Mouse (Mus musculus) testis, postnatal 10 days (tissue): ENCODE results near the gene Ldlrap1.

Experiments
- DNase-seq: peaks from one replicate; pipeline ENCODE4 v3.0.0; 2021; ENCODE audit warnings: low spot score

The Ldlrap1 gene

GRCm38 (mm10) chr4:134775234-134775944 lies 7.6 kb upstream of the Ldlrap1 start:
- no peak for DNase-seq

- DNase-seq: no peak
Observed at GRCm38 (mm10) chr4:134774126-134774525, 6.3 kb upstream of the Ldlrap1 start.

DNA sequence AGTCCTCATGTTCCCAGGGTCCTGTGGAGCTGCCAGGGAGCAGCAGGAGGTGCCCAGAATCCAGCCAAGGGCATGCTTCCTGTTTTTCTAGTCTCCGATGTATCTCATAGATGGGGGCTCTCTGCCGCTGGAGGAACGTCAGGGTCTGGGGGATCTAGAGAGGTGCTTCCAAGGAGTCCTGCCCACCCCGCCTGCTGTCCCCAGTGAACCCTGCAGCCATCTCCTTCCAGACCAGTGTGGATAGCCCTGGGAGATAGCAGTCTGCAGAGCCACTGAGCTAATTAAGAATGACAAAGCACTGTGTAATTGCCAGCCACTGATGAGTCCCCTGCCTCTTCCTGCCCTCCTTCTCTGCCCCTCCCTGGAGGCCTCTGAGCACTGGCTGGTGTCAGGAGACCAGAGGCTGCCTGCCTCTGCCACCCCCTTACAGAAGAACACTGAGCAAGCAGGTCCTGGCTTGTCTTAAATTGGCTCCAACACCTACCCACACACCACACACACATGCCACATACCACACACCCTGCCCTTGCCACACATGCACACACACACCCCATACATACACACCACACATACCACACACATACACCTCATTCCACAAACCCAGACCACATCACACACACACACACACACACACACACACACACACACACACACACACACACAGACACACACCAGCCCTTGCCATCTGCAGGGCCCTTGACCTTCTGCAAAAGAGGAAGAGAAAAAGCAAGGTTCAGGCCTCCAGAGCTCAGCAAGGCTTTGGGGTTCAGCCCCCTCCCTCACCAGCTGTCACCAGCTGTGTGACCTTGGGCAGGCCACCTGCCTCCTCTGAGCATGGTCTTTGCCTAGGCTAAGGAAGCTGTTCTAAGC lies 5.2 kb upstream of the Ldlrap1 start:
- no peak for DNase-seq

DNA sequence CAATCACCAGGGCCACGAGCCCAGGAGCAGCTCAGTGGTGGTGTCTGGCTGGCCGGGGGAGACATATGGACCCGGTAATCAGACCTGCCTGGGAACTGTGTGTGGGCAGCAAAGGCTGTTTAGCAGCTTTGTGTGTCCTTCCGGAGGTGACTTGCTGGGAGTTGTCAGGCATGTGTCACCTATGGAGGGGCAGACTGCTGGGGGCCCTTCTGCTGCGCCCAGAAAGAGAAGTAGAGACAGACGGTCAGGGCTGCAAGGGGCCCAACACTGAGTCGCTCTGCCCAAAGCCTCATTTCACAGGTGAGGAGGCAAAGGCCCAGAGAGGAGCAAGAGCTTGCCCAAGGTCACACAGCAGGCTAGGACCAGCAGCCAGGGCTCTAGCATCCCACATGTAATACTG lies 2.1 kb upstream of the Ldlrap1 start:
- no peak for DNase-seq

DNA sequence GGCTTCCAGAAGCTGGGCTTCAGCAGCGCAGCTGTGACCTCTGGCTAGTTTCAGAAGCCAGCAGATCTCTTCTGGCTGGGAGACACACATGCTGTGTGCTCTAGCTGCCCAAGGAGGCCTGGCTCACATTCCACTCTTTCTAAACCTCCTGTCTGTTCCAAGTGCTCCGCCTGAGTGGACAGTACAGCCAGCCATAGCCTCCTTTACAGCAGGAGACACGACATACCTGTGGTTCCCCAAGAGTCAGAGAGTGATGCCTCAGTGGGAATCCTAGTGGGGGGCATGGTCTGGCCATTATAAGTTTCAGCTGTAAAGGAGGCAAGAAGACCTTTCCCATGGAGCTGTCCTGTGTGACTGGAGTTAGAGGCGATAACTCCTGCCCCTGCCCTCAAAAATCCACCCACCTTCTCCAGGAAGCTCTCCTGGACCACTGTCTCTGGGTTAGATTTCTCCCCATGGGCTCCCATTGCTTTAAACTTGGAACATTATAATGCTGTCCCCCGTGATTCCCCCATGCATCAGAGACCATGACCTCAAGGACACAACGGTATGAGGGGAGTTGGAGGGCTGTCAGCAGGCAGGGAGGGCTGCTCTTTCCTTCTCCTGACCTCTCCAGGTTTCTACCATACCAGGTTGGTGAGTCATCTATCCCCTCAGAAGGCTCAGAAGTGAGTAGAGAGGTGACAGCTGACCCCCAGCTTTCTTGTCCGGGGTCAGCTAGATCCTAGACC lies 1.4 kb upstream of the Ldlrap1 start:
- DNase-seq: no peak

GRCm38 (mm10) chr4:134768226-134768888 lies 533 bp upstream of the Ldlrap1 start:
- DNase-seq: no peak

DNA sequence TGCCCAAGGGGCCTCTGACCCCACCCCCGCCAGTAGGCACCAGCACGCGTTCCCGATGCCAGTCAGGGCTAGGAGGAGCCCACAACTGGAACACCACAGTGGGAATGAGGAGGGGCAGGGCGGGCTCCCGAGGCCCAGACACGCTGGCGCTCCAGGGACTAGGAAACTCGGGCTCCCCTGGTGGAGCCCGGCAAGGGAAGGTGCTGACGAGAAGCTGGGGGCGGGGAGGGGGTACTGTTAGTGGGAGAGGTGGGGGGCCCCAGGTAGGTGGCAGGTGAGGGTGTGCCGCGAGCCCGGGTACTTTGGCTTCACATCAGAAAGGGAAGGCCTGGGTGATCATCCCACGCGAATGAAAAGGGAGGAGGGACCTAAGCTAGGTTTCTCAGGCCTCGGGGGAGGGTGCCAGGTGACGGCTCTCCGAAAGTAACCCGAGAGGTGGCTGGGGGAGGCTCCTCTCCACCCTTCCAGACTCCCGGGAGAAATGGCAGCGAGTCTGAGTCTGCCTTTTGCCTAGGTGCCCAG lies 859 bp downstream of the Ldlrap1 start:
- peak; percentile 71 for DNase-seq

GRCm38 (mm10) chr4:134766277-134766676 lies 1.5 kb downstream of the Ldlrap1 start:
- DNase-seq: no peak

GRCm38 (mm10) chr4:134764333-134764732 lies 3.5 kb downstream of the Ldlrap1 start:
- no peak for DNase-seq

- DNase-seq: no peak
Observed at GRCm38 (mm10) chr4:134762360-134762759, 5.5 kb downstream of the Ldlrap1 start.

DNA sequence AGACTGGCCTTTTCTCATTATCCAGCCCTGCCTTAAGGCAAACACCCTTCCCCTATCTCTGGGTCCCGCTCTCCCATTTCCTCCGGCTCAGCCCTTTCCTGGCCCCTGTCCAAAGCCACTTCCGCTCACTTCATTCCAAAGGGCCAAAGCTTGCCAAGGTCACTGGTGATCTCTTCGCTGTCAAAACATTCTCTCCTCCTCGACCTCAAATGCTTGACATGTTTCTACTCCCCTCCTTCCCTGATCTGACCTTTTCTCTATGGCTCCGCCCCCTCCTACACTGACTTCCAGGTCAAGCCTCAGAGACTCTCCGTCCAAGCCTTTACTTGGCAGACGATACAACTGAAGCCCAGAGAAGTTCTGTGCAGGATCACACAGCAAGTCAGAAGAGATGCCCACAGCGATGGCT lies 7.0 kb downstream of the Ldlrap1 start:
- DNase-seq: peak; percentile 79

DNA sequence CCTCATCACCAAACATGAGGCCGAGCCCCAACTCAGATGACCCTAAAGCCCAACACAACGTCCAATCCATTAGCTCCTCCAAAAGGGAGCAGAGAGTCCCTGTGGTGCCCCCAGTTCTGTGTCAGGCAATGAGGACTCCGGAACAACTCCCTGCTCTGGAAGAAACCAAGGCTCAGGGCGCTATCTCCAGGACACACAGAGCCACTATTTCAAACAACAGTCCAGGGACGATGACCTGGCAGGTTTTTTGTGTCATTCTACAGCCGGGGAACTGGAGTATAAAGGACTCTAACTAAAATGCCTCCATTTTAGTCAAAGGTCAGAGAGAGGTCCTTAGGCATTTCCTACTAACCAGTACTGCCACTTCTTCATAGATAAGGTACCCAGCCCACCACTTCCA lies 7.5 kb downstream of the Ldlrap1 start:
- DNase-seq: no peak

DNA sequence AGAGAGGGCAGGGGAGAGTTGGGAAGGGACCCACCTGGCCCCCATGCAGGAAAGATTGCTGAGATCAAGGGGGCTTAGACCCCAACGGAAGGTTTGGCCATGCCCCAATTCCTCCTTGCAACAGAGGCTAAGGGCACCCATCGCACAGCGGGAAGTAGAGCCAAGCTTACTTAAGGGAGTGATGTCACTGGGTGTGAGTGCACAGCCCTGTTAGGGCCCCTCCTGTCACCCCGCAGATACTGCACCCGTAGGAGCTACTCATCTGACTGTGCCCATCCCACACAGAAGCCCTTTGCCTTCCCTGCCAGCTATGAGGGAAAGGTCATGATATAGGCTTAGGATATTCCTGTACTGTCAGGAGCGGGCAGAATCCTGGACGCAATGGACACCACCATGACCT lies 8.3 kb downstream of the Ldlrap1 start:
- DNase-seq: no peak

- no peak for DNase-seq
Observed at GRCm38 (mm10) chr4:134758922-134759321, 8.9 kb downstream of the Ldlrap1 start.

GRCm38 (mm10) chr4:134758367-134758766 lies 9.5 kb downstream of the Ldlrap1 start:
- no peak for DNase-seq

DNA sequence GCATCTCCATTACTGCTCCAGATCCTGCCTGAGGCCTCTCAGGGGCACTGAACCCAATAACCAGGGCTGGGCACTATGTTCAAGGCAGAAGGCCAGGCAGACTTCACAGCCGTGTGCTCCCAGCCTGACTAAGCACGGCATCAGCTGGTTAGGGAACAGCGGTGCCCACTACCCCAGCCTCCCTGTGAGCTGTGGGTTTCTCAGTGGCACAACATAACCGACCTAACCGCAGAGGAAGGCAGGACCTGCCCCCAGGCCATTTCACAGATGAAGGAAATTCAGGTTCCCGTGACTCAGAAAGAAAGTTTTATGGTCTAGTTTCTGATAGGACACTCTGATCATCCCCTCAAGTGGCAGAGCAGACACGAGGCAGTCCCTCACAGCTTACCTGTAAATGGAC lies 10.9 kb downstream of the Ldlrap1 start:
- DNase-seq: no peak

- no peak for DNase-seq
Observed at GRCm38 (mm10) chr4:134754941-134755340, 12.9 kb downstream of the Ldlrap1 start.

GRCm38 (mm10) chr4:134754371-134754770 lies 13.5 kb downstream of the Ldlrap1 start:
- DNase-seq: no peak

GRCm38 (mm10) chr4:134753516-134754261 lies 14.1 kb downstream of the Ldlrap1 start:
- no peak for DNase-seq

DNA sequence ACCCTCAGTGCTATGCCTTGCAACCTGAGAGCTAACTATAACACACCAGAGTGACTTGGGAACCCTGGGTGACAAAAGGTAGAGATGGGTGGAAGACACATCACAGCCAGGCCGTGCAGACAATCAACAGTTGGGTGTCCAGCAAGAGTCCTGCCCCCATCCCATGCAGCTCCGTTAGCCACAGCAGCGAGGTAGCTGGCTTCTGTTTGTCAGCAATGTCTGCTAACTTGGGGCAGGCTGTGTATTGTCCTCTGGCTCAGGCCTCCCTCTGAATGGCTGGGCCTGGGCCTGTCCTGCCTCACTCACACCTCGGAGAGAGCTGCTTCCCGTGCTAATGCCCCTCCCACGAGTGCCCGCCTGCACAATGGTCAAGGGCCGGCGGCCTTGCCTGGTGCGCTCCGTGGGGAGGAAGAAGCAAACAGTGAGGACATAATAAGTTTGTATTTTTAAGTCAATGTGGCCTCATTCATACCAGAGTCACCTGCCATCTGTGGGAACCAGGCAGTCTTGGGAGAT lies 14.9 kb downstream of the Ldlrap1 start:
- DNase-seq: no peak
